Mouse (Mus musculus): ENCODE measurements around the gene Slc16a11.

Gene Slc16a11

DNA sequence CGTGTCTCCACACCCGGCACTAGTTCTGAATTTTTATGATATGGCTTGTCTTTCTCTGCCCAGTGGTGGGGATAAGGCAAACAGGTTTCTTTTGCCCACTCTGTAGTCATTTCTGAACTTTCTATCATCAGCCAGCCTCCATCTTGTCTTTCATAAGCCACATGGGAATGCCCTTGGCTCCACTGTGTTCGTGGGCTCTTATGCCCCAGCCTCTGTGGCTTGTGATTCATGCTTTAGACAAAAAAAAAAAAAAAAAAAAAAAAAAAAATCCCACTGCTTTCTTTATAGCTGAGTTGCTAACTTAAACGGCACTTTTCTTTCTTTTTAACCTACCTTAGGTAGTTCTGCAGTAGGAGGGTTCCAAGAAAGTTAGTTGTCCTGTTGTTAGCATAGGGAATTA is 20.4 kb upstream of the Slc16a11 start:
- CTCF ChIA-PET, result interaction anchor here in 1 of 4 experiments (0.8 kb wide), 1 partner anchor 9 kb away, joined by 3 read pairs; no protein-coding TSS in a partner anchor
- POLR2A ChIA-PET, result no interaction called here

DNA sequence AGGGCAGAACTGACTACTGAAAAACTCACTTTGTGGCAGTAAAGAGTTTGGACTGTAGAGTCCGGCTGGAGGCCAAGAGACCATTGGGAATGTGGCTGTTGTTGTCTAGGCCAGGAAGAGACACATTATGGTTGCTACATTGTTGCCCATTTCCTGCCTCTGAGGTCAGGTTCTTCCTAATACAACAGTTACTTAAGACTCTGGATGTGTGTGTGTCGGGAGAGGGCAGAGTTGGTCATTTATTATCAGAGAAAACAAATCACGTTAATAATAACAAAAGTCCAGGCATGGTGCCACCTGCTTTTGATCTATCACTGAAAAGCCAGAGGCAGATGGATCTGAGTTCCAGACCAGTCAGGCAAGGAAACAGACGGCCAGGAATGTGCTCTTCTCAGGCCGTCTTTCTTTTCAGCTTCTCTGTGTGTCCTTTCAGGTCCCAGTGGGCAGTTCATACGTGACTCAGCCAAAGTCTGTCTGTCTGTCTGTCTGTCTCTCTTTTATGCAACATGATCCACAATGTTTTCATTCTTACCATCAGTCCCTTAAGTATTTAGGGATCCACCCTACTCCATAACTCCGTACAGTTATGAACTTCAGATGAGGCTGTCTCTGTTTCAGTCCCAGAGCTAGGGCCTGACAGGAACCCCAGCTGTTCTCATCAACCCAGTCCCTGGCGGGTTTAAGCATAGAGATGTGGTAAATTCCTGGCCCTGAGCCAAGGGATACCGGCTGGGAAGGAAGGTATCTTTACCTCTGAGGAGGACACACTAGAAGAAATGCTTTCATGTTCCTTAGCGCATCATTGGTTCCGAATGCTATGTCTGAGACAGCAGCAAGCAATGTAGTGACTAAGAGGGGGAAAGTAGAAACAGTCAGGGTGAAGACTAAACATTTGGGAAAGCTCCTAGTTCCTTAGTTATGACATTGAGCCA is 18.9 kb upstream of the Slc16a11 start:
- ChIA-PET CTCF (interaction anchor here in 1 of 4 experiments (0.7 kb wide), 1 partner anchor 460 kb away, joined by 3 read pairs; no protein-coding TSS in a partner anchor), POLR2A (no interaction called here)

DNA sequence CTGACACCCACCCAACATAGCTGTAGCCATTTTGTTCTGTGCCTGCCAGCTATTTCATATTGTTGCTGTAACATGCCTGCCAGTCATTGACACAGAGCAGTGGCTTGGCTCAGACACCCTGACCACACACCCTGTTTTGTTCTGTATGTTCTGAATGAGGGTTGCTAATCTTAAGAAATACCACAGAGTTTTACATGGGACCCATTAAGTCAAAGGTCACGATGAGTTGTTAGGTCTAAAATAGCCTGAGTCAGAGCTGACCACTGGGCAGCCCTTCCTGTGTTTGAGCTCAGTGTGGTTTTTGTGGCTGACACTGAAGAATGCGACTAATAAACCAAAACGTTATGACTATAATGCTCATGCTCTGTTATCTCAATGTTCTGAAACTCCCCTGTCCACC is 14.2 kb upstream of the Slc16a11 start:
- CTCF ChIA-PET, result interaction anchor here in 3 of 4 experiments (0.5 to 1.6 kb wide), 8 partner anchors 15 to 963 kb away, joined by 3 to 7 read pairs (median 4); no protein-coding TSS in a partner anchor
- POLR2A ChIA-PET, result interaction anchor here in 2 of 4 experiments (0.9 to 1.3 kb wide), 3 partner anchors 15 to 17 kb away, joined by 3 to 4 read pairs (median 3); no protein-coding TSS in a partner anchor

DNA sequence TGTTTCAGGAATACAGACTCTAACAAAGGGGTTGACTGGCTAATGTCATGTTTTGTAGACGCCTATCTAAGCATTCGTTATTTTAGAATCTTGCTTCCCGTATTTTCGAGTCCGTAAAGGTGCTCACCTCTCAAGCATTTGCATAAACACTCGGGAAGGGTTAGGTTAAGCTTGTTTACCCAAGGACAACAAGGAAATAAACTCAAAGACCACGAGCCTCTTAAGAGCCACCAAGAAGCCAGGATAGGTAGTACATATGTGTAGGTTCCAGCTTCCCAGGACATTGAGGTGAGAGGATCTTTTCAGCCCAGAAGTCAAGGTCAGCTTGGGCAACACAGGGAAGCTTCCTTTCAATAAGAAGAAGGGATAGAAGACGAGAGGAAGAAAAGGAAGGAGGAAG is 13.4 kb upstream of the Slc16a11 start:
- CTCF ChIA-PET, result interaction anchor here (0.5 to 1.3 kb wide), 6 partner anchors 11 to 848 kb away, joined by 3 to 7 read pairs (median 4); partner anchors contain the start of gene Slc16a11 (in 1 of the 4)
- POLR2A ChIA-PET, result interaction anchor here in 2 of 4 experiments (0.6 to 1.3 kb wide), 5 partner anchors 10 to 202 kb away, joined by 3 read pairs; partner anchors contain the start of gene Slc16a11 (in 1 of the 2)

DNA sequence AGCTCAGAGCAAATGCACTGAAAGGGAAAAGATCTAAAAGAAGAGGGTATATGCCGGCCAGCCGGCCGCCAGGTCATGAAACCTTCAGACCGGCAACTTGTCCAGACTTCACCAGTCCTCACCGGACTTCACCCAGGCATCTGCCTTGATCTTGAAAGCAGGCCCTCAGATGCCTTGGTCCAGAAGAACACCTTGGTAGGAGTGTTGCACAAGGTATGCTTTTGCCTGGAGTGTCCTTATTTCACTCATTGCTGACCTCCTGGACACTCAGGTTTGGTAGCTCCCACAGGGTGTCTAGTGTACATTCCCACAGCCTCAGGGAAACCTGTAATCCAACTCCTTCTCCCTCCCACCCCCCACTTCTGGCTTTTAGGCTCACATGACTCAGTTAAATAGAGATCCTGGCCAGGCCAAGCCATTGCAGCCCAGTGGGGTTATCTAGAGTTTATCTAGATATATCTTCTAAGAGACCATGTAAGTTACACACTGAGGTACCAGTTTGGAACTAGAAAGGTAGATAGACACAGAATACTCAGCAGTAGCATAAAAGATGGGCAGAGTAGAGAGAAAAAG is 12.4 kb upstream of the Slc16a11 start:
- ChIA-PET POLR2A (interaction anchor here in 3 of 4 experiments (0.5 to 1.2 kb wide), 8 partner anchors 9 to 488 kb away, joined by 3 to 5 read pairs (median 3); partner anchors contain the start of genes Camta2 (in 1 of the 3) and Slc16a11 (in 1 of the 3)), CTCF (interaction anchor here in 1 of 4 experiments (0.6 to 1.3 kb wide), 4 partner anchors 12 to 266 kb away, joined by 3 to 5 read pairs (median 4); partner anchors contain the start of gene Slc16a11)

DNA sequence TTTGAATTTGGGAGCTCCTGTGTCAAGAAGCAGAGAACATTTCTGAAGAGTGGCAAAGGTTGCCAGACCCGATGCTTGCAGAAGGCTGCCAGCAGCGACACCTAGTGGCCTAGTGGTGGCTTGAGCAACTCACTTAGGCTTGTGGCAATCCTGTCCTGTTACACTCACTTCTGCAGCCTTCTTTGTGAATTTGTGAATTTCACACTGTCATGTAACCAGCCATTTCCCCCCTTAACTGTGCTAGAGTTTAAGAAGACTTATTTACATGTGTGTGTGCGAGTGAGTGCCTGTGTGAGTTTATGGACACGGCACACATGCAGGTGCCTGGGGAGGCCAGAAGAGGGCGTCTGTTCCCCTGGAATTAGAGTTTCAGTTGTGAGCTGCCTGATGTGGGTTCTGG is 10.9 kb upstream of the Slc16a11 start:
- ChIA-PET POLR2A (interaction anchor here in 3 of 4 experiments (0.6 to 1.4 kb wide), 6 partner anchors 9 to 482 kb away, joined by 4 to 11 read pairs (median 5); partner anchors contain the start of genes Slc16a11 (in 2 of the 3) and Dvl2 (in 1 of the 3)), CTCF (interaction anchor here (0.5 to 1.9 kb wide), 81 partner anchors 8 to 576 kb away, joined by 3 to 51 read pairs (median 4); partner anchors contain the start of genes Slc16a11 (in 3 of the 4), Asgr1 (in 2 of the 4), Bcl6b (in 2 of the 4) and Slc16a13 (in 2 of the 4))

DNA sequence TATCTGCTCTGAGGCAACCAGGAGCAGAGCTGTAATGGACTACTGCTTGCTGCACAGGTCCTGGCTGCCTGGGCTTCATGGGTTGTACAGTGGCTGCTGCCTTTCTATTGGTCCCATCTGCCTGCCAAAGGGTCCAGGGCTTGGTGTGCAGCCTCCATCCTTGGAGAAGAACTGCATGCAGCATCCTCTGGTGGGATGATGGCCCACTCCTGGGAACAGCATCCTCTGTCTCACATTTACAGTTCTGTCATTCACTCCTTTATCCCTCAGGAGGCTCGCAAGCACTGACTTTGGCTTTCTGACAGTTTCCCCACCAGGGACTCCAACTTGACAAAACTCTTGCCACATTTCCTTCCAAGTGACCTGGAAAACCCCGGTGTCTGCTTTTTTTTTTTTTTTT is 5.8 kb upstream of the Slc16a11 start:
- CTCF ChIA-PET, result interaction anchor here in 1 of 4 experiments (0.6 kb wide), 1 partner anchor 292 kb away, joined by 3 read pairs; no protein-coding TSS in a partner anchor
- POLR2A ChIA-PET, result interaction anchor here in 2 of 4 experiments (0.7 to 2.5 kb wide), 4 partner anchors 14 to 197 kb away, joined by 3 to 12 read pairs (median 4); partner anchors contain the start of genes 0610010K14Rik (in 1 of the 2) and Slc16a13 (in 1 of the 2)

DNA sequence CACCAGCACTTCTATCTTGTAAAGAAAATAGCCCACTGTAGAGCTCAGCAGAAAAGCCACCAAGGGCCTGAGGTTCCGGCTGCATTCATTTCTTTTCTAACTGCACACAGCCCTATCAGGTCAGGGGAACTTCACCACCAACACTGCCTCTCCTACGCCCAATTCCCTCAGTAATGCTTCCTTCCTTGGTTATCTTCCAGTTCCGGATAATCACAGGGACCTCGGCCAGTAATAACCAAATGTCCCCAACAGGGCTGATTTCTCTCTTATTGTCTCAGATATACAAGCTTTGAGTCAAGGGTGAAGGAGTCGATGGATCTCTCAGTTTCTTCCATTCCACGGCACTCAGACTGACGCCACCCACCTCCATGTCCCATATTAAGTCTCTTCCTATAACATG is 5.3 kb upstream of the Slc16a11 start:
- CTCF ChIA-PET, result interaction anchor here in 1 of 4 experiments (0.6 kb wide), 1 partner anchor 292 kb away, joined by 3 read pairs; no protein-coding TSS in a partner anchor
- POLR2A ChIA-PET, result interaction anchor here in 2 of 4 experiments (0.7 to 2.5 kb wide), 5 partner anchors 13 to 197 kb away, joined by 3 to 12 read pairs (median 4); partner anchors contain the start of genes 0610010K14Rik (in 2 of the 2) and Slc16a13 (in 1 of the 2)

DNA sequence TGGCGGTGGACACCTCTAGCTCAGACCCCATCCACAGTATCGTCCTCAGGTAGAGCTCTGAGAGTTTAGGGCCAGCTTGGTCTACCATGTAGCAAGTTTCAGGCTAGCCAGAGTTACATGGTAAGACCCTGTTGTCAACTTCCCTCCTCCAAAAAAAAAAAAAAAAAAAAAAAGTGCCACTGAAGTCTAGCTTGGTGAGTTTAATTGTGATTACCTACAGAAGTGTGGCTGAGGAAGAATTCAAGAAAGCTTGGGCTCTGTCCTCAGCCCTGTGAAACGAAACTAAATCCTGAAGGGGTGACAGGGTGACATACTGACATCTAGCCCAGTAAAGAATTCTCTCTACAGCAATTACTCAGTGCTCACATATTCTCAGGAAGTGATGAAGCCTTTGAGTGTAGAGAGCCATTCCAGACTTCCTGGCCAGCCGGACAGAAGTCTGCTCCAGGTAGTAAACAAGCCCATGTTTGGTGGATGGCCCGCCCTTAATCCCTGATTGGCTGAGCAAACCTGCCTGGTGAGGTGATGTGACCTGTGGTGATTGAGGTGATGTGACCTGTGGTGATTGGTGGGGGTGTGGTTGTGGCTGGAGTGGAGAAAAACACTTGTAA is 3.7 kb upstream of the Slc16a11 start:
- CTCF ChIA-PET, result interaction anchor here in 3 of 4 experiments (0.6 to 1.8 kb wide), 7 partner anchors 10 to 290 kb away, joined by 3 to 6 read pairs (median 4); no protein-coding TSS in a partner anchor
- POLR2A ChIA-PET, result interaction anchor here in 3 of 4 experiments (0.6 to 1.9 kb wide), 12 partner anchors 8 to 287 kb away, joined by 3 to 7 read pairs (median 4); partner anchors contain the start of genes 0610010K14Rik (in 1 of the 3) and Eif5a (in 1 of the 3)

DNA sequence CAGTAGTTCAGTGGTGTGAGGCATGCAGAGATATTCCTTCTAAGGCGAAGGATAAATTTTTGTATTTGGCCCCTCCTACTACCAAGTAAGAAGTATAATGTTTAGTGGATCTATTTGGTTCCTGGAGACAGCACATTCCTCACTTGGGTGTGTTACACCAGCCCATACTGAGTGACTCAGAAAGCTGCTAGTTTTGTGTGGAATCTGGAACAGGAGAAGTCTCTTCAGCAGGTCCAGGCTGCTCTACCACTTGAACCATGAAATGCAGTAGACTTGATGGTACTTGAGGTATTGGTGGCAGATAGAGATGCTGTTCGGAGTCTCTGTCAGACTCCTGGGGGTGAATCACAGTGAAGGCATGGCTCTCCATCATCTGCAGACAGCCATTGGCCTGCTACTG is 1.9 kb upstream of the Slc16a11 start:
- ChIA-PET POLR2A (interaction anchor here in 3 of 4 experiments (0.6 to 3.6 kb wide), 7 partner anchors 9 to 289 kb away, joined by 3 to 26 read pairs (median 5); partner anchors contain the start of genes Eif5a (in 1 of the 3) and Slc16a13 (in 1 of the 3)), CTCF (interaction anchor here in 3 of 4 experiments (0.8 to 5.3 kb wide), 5 partner anchors 9 to 262 kb away, joined by 3 to 51 read pairs (median 4); no protein-coding TSS in a partner anchor)

DNA sequence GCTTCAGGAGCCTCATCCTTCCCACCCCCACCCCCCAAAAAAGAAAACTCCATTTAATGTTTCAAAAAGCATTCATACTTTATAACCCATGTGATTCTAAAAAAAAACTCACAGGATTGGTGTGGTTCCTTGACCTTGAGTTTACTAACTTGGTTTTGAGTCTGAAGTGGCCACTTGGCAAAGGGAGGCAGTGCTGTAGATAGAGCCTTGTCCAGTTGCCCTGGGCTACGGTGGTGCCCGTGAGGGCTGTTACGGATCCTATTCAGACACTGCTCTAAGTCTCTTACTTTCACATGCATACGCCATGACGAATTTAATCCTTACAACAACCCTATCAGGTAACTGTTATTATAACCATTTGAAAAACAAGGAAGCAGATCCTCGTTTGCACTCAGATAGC is 580 bp upstream of the Slc16a11 start:
- POLR2A ChIA-PET, result interaction anchor here in 3 of 4 experiments (0.6 to 3.6 kb wide), 9 partner anchors 9 to 313 kb away, joined by 3 to 26 read pairs (median 4); partner anchors contain the start of genes Slc16a13 (in 2 of the 3), 0610010K14Rik (in 1 of the 3) and Psmb6 (in 1 of the 3)
- CTCF ChIA-PET, result interaction anchor here (1.3 to 5.3 kb wide), 14 partner anchors 10 to 261 kb away, joined by 4 to 51 read pairs (median 8); no protein-coding TSS in a partner anchor

DNA sequence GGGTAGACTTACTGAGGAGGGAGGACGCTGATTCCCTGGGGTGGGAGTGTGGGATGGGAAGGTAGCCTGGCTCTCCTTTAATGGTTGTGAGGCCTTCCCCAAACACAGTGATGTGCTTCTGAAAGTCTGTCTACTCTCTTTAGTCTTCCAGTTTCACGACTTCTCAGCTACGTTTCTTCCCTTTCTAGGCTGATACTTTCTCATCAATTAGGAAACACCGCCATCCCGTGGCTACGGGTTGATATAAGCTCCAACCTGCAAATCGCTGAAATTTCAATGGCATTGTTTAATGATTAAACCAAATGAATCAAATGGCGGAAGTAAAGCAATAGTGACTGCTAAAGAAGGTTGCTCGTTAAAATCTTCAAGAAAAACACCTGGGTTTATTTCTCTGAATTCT is 344 bp downstream of the Slc16a11 start:
- POLR2A ChIA-PET, result interaction anchor here in 3 of 4 experiments (0.5 to 3.6 kb wide), 32 partner anchors 9 to 336 kb away, joined by 3 to 26 read pairs (median 4); partner anchors contain the start of genes 0610010K14Rik (in 2 of the 3), Slc16a13 (in 2 of the 3), Acadvl (in 1 of the 3) and Dvl2 (in 1 of the 3)
- CTCF ChIA-PET, result interaction anchor here (0.6 to 5.3 kb wide), 53 partner anchors 8 to 580 kb away, joined by 3 to 51 read pairs (median 4); partner anchors contain the start of genes 0610010K14Rik (in 1 of the 4), Acadvl (in 1 of the 4), Arrb2 (in 1 of the 4) and Slc16a13 (in 1 of the 4)

DNA sequence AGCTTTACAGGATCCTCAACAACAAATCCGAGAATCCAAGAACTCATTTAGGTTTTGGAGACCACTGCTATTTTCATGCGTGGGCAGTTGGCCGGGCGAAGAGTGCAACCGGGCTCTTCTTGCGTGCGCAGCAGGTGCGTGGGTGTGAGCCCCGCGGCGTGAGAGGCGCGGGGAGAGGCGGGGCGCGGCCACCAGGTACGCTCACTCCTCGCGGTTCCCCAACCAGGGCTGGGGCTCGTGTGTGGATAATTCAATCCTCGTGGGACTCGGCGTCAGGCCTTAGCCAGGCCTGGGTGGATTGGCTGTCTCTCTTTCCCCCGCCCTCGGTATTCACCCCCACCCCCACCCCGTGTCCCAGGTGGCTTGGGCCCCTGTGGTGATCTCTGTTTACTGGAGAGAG is 1.2 kb downstream of the Slc16a11 start:
- ChIA-PET POLR2A (interaction anchor here in 3 of 4 experiments (0.6 to 2.3 kb wide), 17 partner anchors 9 to 278 kb away, joined by 3 to 7 read pairs (median 4); partner anchors contain the start of genes Dvl2 (in 2 of the 3), 0610010K14Rik (in 1 of the 3), Slc2a4 (in 1 of the 3) and Ybx2 (in 1 of the 3)), CTCF (interaction anchor here (0.6 to 5.3 kb wide), 21 partner anchors 8 to 280 kb away, joined by 3 to 51 read pairs (median 4); partner anchors contain the start of gene Slc2a4 (in 1 of the 4))

DNA sequence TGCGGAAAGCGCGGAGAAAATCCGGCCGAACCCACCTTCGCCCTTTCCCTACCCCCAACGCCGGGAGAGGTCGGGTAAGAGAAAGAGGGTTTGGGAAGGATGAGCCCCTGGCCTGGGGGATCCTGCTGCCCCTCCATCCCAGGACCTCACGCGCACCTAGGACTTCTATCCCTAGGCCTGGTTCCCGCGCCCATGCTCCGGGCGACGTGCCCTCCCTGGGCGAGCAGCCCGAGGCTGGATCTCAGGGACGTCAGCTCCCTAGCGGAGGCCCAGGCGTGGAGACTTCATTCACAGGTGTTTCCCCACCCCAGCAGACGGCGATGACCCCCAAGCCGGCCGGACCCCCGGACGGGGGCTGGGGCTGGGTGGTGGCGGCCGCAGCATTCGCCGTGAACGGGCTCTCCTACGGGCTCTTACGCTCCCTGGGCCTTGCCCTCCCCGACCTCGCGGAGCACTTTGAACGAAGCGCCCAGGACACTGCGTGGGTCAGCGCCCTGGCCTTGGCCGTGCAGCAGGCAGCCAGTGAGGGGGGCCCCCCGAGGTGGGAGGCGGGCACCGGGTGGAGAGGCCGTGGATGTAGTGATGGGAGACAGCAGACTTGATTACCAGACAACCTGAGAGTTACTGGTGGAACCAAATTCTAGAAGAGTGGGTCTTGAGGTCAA is 1.8 kb downstream of the Slc16a11 start:
- CTCF ChIA-PET, result interaction anchor here (0.6 to 5.3 kb wide), 12 partner anchors 8 to 281 kb away, joined by 3 to 51 read pairs (median 6); no protein-coding TSS in a partner anchor
- POLR2A ChIA-PET, result interaction anchor here in 3 of 4 experiments (1.0 to 2.3 kb wide), 12 partner anchors 8 to 278 kb away, joined by 3 to 7 read pairs (median 5); partner anchors contain the start of genes 0610010K14Rik (in 1 of the 3), Dvl2 (in 1 of the 3), Slc2a4 (in 1 of the 3) and Ybx2 (in 1 of the 3)

DNA sequence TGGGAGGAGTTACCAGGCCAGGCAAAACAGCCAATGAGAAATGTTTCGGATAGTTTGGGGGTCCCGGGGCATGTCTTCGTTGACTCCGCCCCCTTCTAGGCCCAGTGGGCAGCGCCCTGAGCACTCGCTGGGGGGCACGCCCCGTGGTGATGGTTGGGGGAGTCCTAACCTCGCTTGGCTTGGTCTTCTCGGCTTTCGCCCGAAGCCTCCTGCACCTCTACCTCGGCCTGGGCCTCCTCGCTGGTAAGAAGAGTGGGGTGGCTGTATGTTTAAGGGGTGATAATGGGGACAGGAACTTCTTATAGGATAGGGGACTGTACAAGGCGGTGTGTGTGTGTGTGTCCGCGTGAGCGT is 2.3 kb downstream of the Slc16a11 start:
- ChIA-PET POLR2A (interaction anchor here in 2 of 4 experiments (1.1 to 2.3 kb wide), 4 partner anchors 7 to 22 kb away, joined by 5 to 7 read pairs (median 6); partner anchors contain the start of gene 0610010K14Rik (in 1 of the 2)), CTCF (interaction anchor here in 2 of 4 experiments (1.3 to 5.3 kb wide), 4 partner anchors 13 to 16 kb away, joined by 3 to 51 read pairs (median 18); partner anchors contain the start of gene Bcl6b (in 1 of the 2))
